Mouse (Mus musculus) layer of hippocampus, postnatal 10 days (tissue): ENCODE measurements around the gene Ift74. TPM values are rescaled to one million over a fixed set of nuclear protein-coding genes. Genes with fewer than 3 reads are reported as not detected.
A peak's percentile ranks its signal among the peaks of the same experiment; 100 is the strongest.
"Not testable (repeated sequence)": the region's sequence is repeated elsewhere in the genome, so short reads cannot be mapped to it uniquely, and the experiment has no call there.

Experiments
- DNase-seq, 2 experiments: peaks; one replicate each; pipeline ENCODE4 v3.0.0; 2021; ENCODE audit warnings: low spot score in 2 of 2
- long read RNA-seq: library from polyadenylated mRNA; stranded (forward); transcript quantifications from one replicate; pipeline ENCODE4 v2.0.0, GENCODE M21; 2023
- total RNA-seq, 2 experiments: library from RNA; stranded (reverse); gene quantifications; 2 replicates each; pipeline ENCODE4 v1.2.3; 2021

Ift74 gene
- total RNA-seq = 10 to 100 TPM; 24.6 to 28.9 TPM
- long read RNA-seq, transcript Ift74-201 (20 exons, 2,139 nt) = major isoform, 31 of 56 reads
- long read RNA-seq, partial matches to known transcripts = 1 of 56 reads
- long read RNA-seq, other reads (novel, unspliced or antisense) = 24 of 56 reads

GRCm38 (mm10) chr4:94613972-94614626 is at the start of gene Ift74:
Ift74 (plus strand) TSS chr4:94614491.
- peak; percentile 92 to 95 for DNase-seq

- no peak for DNase-seq
These were observed 41.6 kb upstream of the Ift74 start for GRCm38 (mm10) chr4:94572677-94573076.

- DNase-seq = no peak
These were observed 22.4 kb upstream of the Ift74 start for GRCm38 (mm10) chr4:94591765-94592381.

GRCm38 (mm10) chr4:94592709-94593108 is 21.6 kb upstream of the Ift74 start:
- DNase-seq = no peak

GRCm38 (mm10) chr4:94601395-94601794 is 12.9 kb upstream of the Ift74 start:
- DNase-seq = no peak

- no peak for DNase-seq
These were observed 11.7 kb upstream of the Ift74 start for GRCm38 (mm10) chr4:94602496-94603030.

GRCm38 (mm10) chr4:94603031-94603629 is 11.2 kb upstream of the Ift74 start, which contains the start of gene Plaa:
Plaa (minus strand) TSS chr4:94603244.
- DNase-seq = peak; percentile 92 to 93

- DNase-seq = no peak
These were observed 9.8 kb upstream of the Ift74 start for GRCm38 (mm10) chr4:94604452-94605019.

GRCm38 (mm10) chr4:94605591-94605990 is 8.7 kb upstream of the Ift74 start:
- DNase-seq = no peak

- DNase-seq = no peak
These were observed 4.0 kb upstream of the Ift74 start for GRCm38 (mm10) chr4:94610339-94610738.

GRCm38 (mm10) chr4:94614627-94615006 is 326 bp downstream of the Ift74 start:
- no peak for DNase-seq

GRCm38 (mm10) chr4:94620077-94620476 is 5.8 kb downstream of the Ift74 start:
- no peak for DNase-seq

GRCm38 (mm10) chr4:94643141-94643540 is 28.9 kb downstream of the Ift74 start:
- no peak for DNase-seq

GRCm38 (mm10) chr4:94649920-94650319 is 35.6 kb downstream of the Ift74 start, which contains the start of gene Lrrc19:
Lrrc19 (minus strand) TSS chr4:94650144.
- no peak for DNase-seq

- DNase-seq = not testable (repeated sequence)
These were observed 36.3 kb downstream of the Ift74 start for GRCm38 (mm10) chr4:94650426-94651175.

- peak; percentile 8 to 17 for DNase-seq
These were observed 55.4 kb downstream of the Ift74 start for GRCm38 (mm10) chr4:94669718-94670117.

- no peak for DNase-seq
These were observed 66.4 kb downstream of the Ift74 start for GRCm38 (mm10) chr4:94680662-94681061.

GRCm38 (mm10) chr4:94681181-94681580 is 66.9 kb downstream of the Ift74 start:
- no peak for DNase-seq

GRCm38 (mm10) chr4:94682029-94682428 is 67.7 kb downstream of the Ift74 start:
- DNase-seq = no peak

GRCm38 (mm10) chr4:94683305-94683704 is 69.0 kb downstream of the Ift74 start:
- no peak for DNase-seq

GRCm38 (mm10) chr4:94689804-94690203 is 75.5 kb downstream of the Ift74 start:
- DNase-seq = not testable (repeated sequence)
